Mouse (Mus musculus) kidney, embryonic 16.5 days (tissue): ENCODE results near the gene Tshz2. TPM values are rescaled to one million over a fixed set of nuclear protein-coding genes. Genes with fewer than 3 reads are reported as not detected.
"Not testable (repeated sequence)": the region's sequence is repeated elsewhere in the genome, so short reads cannot be mapped to it uniquely, and the experiment has no call there.

Experiments
- ATAC-seq: fragments of 200-750 bp; cut with Nextera tagmentation; 2 replicates; pipeline ENCODE4 v1.8.0; 2017; ENCODE audit warnings: moderate TSS enrichment; ENCODE audit not compliant: low FRiP score, low TSS enrichment
- H3K27ac ChIP-seq: fragments of 300-500 bp; sonication (generic); 2 replicates; pipeline ENCODE4 v1.5.1; 2014; ENCODE audit warnings: low read length
- H3K27me3 ChIP-seq: fragments of 300-500 bp; sonication (generic); 2 replicates; pipeline ENCODE4 v1.6.1; 2014; ENCODE audit warnings: low read length, control low read depth, mixed read lengths; ENCODE audit not compliant: insufficient read depth
- H3K36me3 ChIP-seq: fragments of 300-500 bp; sonication (generic); 2 replicates; pipeline ENCODE4 v1.6.1; 2014; ENCODE audit warnings: low read length, control low read depth, mixed read lengths; ENCODE audit not compliant: insufficient read depth
- H3K4me1 ChIP-seq: fragments of 300-500 bp; sonication (generic); 2 replicates; pipeline ENCODE4 v1.6.1; 2014; ENCODE audit warnings: low read length, control low read depth, mixed read lengths; ENCODE audit not compliant: insufficient read depth
- H3K4me2 ChIP-seq: fragments of 300-500 bp; sonication (generic); replicated peaks from 2 replicates; pipeline ENCODE4 v1.6.1; 2014; ENCODE audit warnings: low read depth, low read length
- H3K4me3 ChIP-seq: fragments of 300-500 bp; sonication (generic); 2 replicates; pipeline ENCODE4 v1.5.1; 2014; ENCODE audit warnings: mild to moderate bottlenecking, low read length
- H3K9ac ChIP-seq: fragments of 300-500 bp; sonication (generic); replicated peaks from 2 replicates; pipeline ENCODE4 v1.6.1; 2014; ENCODE audit warnings: low read length
- H3K9me3 ChIP-seq: fragments of 300-500 bp; sonication (generic); 2 replicates; pipeline ENCODE4 v1.6.1; 2016; ENCODE audit warnings: low read length, control low read depth
- WGBS: fragments of 180-500 bp; shearing (Covaris S2); extraction: QIAGEN DNeasy Blood & Tissue Kit; methylation state at CpG from one replicate; pipeline ENCODE4 v1.1.7; 2014; 5-methylcytosine and 5-hydroxymethylcytosine counted together
- polyA plus RNA-seq: library from polyadenylated mRNA; unstranded; fragments of >200 nt; fragmentation: Nextera tagmentation; extraction: Ambion mirVana; gene quantifications from 2 replicates; pipeline ENCODE4 v1.2.1, GENCODE M21; 2015

Tshz2 gene
- polyA plus RNA-seq, 1 experiment from 2014 or later = 11.5 TPM

- no peak overlapping the region for H3K27ac ChIP-seq
- WGBS = 80% methylated on average over 11 of the region's 11 CpGs
- no peak overlapping the region for H3K4me2 ChIP-seq
- no peak for ATAC-seq
- no peak overlapping the region for H3K4me3 ChIP-seq
- H3K9ac ChIP-seq = no peak overlapping the region
- no peaks in the 10 kb centered on the region for H3K36me3 ChIP-seq
- no peaks in the 10 kb centered on the region for H3K27me3 ChIP-seq
- no peaks in the 10 kb centered on the region for H3K4me1 ChIP-seq
- H3K9me3 ChIP-seq = no peaks in the 10 kb centered on the region
These were observed 221.7 kb downstream of the Tshz2 start for GRCm38 (mm10) chr2:169854491-169854890.

- H3K4me3 ChIP-seq, H3K4me2 ChIP-seq, H3K36me3 ChIP-seq, H3K27ac ChIP-seq, ATAC-seq, H3K9ac ChIP-seq, H3K27me3 ChIP-seq, H3K9me3 ChIP-seq, H3K4me1 ChIP-seq: not testable (repeated sequence)
These were observed 224.2 kb downstream of the Tshz2 start for GRCm38 (mm10) chr2:169857041-169857440.

- 71% methylated on average over 4 of the region's 4 CpGs for WGBS
- no peak for ATAC-seq
- no peaks in the 10 kb centered on the region for H3K36me3 ChIP-seq
- H3K4me3 ChIP-seq = no peak overlapping the region
- H3K27ac ChIP-seq = no peak overlapping the region
- no peaks in the 10 kb centered on the region for H3K27me3 ChIP-seq
- no peaks in the 10 kb centered on the region for H3K9me3 ChIP-seq
- no peak overlapping the region for H3K4me2 ChIP-seq
- H3K4me1 ChIP-seq = peaks cover 5% of the 10 kb centered on the region; the same call in 1 of the 2 replicates
- no peak overlapping the region for H3K9ac ChIP-seq
These were observed 226.5 kb downstream of the Tshz2 start for GRCm38 (mm10) chr2:169859078-169859855.

GRCm38 (mm10) chr2:169860895-169861294 is 228.1 kb downstream of the Tshz2 start:
- 60% methylated on average over 5 of the region's 5 CpGs for WGBS

GRCm38 (mm10) chr2:169862701-169863100 is 229.9 kb downstream of the Tshz2 start:
- Histone ChIP-seq H3K36me3 (no peaks in the 10 kb centered on the region), H3K4me1 (peaks cover 5% of the 10 kb centered on the region; the same call in 1 of the 2 replicates), H3K27ac (no peak overlapping the region), H3K9me3 (no peaks in the 10 kb centered on the region), H3K27me3 (no peaks in the 10 kb centered on the region), H3K9ac (no peak overlapping the region), H3K4me2 (no peak overlapping the region), H3K4me3 (no peak overlapping the region)
- ATAC-seq = no peak
- WGBS = 37% methylated on average over 6 of the region's 6 CpGs

More at GRCm38 (mm10) chr2:169860895-169861294, 228.1 kb downstream of the Tshz2 start:
- no peak overlapping the region for H3K4me2 ChIP-seq
- no peak overlapping the region for H3K9ac ChIP-seq
- peaks cover 5% of the 10 kb centered on the region; the same call in 1 of the 2 replicates for H3K4me1 ChIP-seq
- no peaks in the 10 kb centered on the region for H3K9me3 ChIP-seq
- H3K27me3 ChIP-seq = no peaks in the 10 kb centered on the region
- no peak for ATAC-seq
- H3K4me3 ChIP-seq = no peak overlapping the region
- H3K27ac ChIP-seq = no peak overlapping the region
- no peaks in the 10 kb centered on the region for H3K36me3 ChIP-seq

- Histone ChIP-seq H3K4me1 (no peaks in the 10 kb centered on the region), H3K27ac (no peak overlapping the region), H3K4me3 (no peak overlapping the region), H3K36me3 (no peaks in the 10 kb centered on the region), H3K9ac (no peak overlapping the region), H3K9me3 (no peaks in the 10 kb centered on the region), H3K4me2 (no peak overlapping the region), H3K27me3 (no peaks in the 10 kb centered on the region)
- no peak for ATAC-seq
- 83% methylated on average over 7 of the region's 7 CpGs for WGBS
These were observed 236.7 kb downstream of the Tshz2 start for GRCm38 (mm10) chr2:169869468-169869867.

GRCm38 (mm10) chr2:169870503-169870902 is 237.7 kb downstream of the Tshz2 start:
- Histone ChIP-seq H3K27me3 (no peaks in the 10 kb centered on the region), H3K9me3 (no peaks in the 10 kb centered on the region), H3K4me1 (no peaks in the 10 kb centered on the region), H3K27ac (no peak overlapping the region), H3K36me3 (no peaks in the 10 kb centered on the region), H3K4me2 (no peak overlapping the region), H3K9ac (no peak overlapping the region), H3K4me3 (no peak overlapping the region)
- ATAC-seq = peak; percentile 42; the same call in 1 of the 2 replicates
- 58% methylated on average over 5 of the region's 5 CpGs for WGBS

GRCm38 (mm10) chr2:169871436-169872060 is 238.7 kb downstream of the Tshz2 start:
- Histone ChIP-seq H3K36me3 (no peaks in the 10 kb centered on the region), H3K4me3 (no peak overlapping the region), H3K27ac (no peak overlapping the region), H3K4me1 (no peaks in the 10 kb centered on the region), H3K27me3 (no peaks in the 10 kb centered on the region), H3K9ac (no peak overlapping the region), H3K9me3 (no peaks in the 10 kb centered on the region), H3K4me2 (no peak overlapping the region)
- ATAC-seq = no peak
- 89% methylated on average over 8 of the region's 8 CpGs for WGBS

GRCm38 (mm10) chr2:169873442-169873841 is 240.6 kb downstream of the Tshz2 start:
- Histone ChIP-seq H3K36me3 (no peaks in the 10 kb centered on the region), H3K9ac (no peak overlapping the region), H3K27ac (no peak overlapping the region), H3K4me3 (no peak overlapping the region), H3K9me3 (no peaks in the 10 kb centered on the region), H3K4me2 (no peak overlapping the region), H3K4me1 (no peaks in the 10 kb centered on the region), H3K27me3 (no peaks in the 10 kb centered on the region)
- WGBS = 73% methylated on average over 16 of the region's 16 CpGs
- ATAC-seq = no peak

GRCm38 (mm10) chr2:169887921-169888320 is 255.1 kb downstream of the Tshz2 start:
- H3K27ac ChIP-seq = no peak overlapping the region
- no peaks in the 10 kb centered on the region for H3K27me3 ChIP-seq
- WGBS = 84% methylated on average over 9 of the region's 9 CpGs
- H3K4me1 ChIP-seq = no peaks in the 10 kb centered on the region
- no peaks in the 10 kb centered on the region for H3K9me3 ChIP-seq
- H3K4me2 ChIP-seq = no peak overlapping the region
- no peak overlapping the region for H3K9ac ChIP-seq
- no peak for ATAC-seq
- H3K36me3 ChIP-seq = peaks cover 21% of the 10 kb centered on the region
- H3K4me3 ChIP-seq = no peak overlapping the region
